ENCODE assay signal across 7 mouse cellular contexts in the genomic region with DNA sequence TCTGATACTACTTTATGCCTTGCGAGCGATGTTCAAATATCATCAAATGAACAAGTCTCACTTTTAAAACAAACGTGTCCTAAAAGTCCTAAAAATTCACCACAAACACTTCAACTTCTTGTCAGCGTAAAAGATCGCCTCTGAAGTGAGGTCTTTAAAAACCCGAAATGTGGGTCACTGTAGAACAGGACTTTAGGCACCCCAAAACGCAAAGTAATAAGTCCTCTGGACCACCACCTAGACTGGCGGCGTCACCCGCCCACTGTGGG.
DNase-seq lines count a peak whose midpoint lies in the region; ATAC-seq and TF ChIP-seq lines count a peak whose summit lies in the region.

No protein-coding gene starts in this region.

- no peak for TF ChIP-seq EP300 in lung, postnatal 0 days (IDR thresholded peaks at IDR 0.05)

- no peak for DNase-seq in lung, postnatal 0 days (ENCODE audit: low spot score)
- DNase-seq in lung, postnatal 4 days, result no peak
- no peak for DNase-seq in gastrocnemius, postnatal 25 days

- H3K36me3 ChIP-seq in lung, postnatal 0 days (ENCODE audit: insufficient read depth, low read length), result no peaks in the 10 kb centered on the region
- H3K36me3 ChIP-seq in forebrain, embryonic 15.5 days, result no peaks in the 10 kb centered on the region
- no peaks in the 10 kb centered on the region for H3K36me3 ChIP-seq in limb, embryonic 15.5 days
- no peaks in the 10 kb centered on the region for H3K36me3 ChIP-seq in stomach, embryonic 16.5 days (ENCODE audit: control insufficient read depth, insufficient read depth, low read length)

- H3K27ac ChIP-seq in lung, postnatal 0 days (ENCODE audit: low read length), result peak overlapping the region; percentile 99
- peak overlapping the region; percentile 99 for H3K27ac ChIP-seq in forebrain, embryonic 15.5 days (replicated peaks)
- H3K27ac ChIP-seq in limb, embryonic 15.5 days, result peak overlapping the region; percentile 100
- peak overlapping the region; percentile 100 for H3K27ac ChIP-seq in stomach, embryonic 16.5 days (ENCODE audit: low read length)

- WGBS in lung, postnatal 0 days, result under 1% methylated on average over 10 of the region's 10 CpGs
- 2% methylated on average over 10 of the region's 10 CpGs for WGBS in forebrain, embryonic 15.5 days
- WGBS in limb, embryonic 15.5 days, result under 1% methylated on average over 10 of the region's 10 CpGs
- WGBS in stomach, embryonic 16.5 days, result under 1% methylated on average over 10 of the region's 10 CpGs

- ATAC-seq in lung, postnatal 0 days, result no peak
- no peak for ATAC-seq in forebrain, embryonic 15.5 days (replicated peaks)
- no peak for ATAC-seq in limb, embryonic 15.5 days (ENCODE audit: insufficient number of reproducible peaks, low FRiP score, low TSS enrichment, low read depth)
- no peak for ATAC-seq in stomach, embryonic 16.5 days (ENCODE audit: insufficient read depth, low FRiP score)
- ATAC-seq in granulocyte monocyte progenitor cell, adult 5-6 weeks (replicated peaks; ENCODE audit: poor library complexity, severe bottlenecking), result no peak

- peak overlapping the region; percentile 81 for H3K4me3 ChIP-seq in lung, postnatal 0 days (ENCODE audit: low read depth, low read length)
- H3K4me3 ChIP-seq in forebrain, embryonic 15.5 days, result peak overlapping the region; percentile 75
- H3K4me3 ChIP-seq in limb, embryonic 15.5 days, result peak overlapping the region; percentile 93
- peak overlapping the region; percentile 98 for H3K4me3 ChIP-seq in stomach, embryonic 16.5 days (replicated peaks; ENCODE audit: low read length)

- H3K4me2 ChIP-seq in lung, postnatal 0 days (replicated peaks; ENCODE audit: low read depth, low read length), result peak overlapping the region; percentile 89
- peak overlapping the region; percentile 82 for H3K4me2 ChIP-seq in forebrain, embryonic 15.5 days (replicated peaks)
- H3K4me2 ChIP-seq in limb, embryonic 15.5 days, result peak overlapping the region; percentile 87
- H3K4me2 ChIP-seq in stomach, embryonic 16.5 days (ENCODE audit: low read depth, low read length), result peak overlapping the region; percentile 95

- H3K4me1 ChIP-seq in lung, postnatal 0 days (ENCODE audit: insufficient read depth, low read depth, low read length), result peaks cover 15% of the 10 kb centered on the region; the same call in 1 of the 2 replicates
- H3K4me1 ChIP-seq in forebrain, embryonic 15.5 days, result peaks cover 3% of the 10 kb centered on the region; the same call in 1 of the 2 replicates
- peaks cover 29% of the 10 kb centered on the region for H3K4me1 ChIP-seq in limb, embryonic 15.5 days
- H3K4me1 ChIP-seq in stomach, embryonic 16.5 days (ENCODE audit: control insufficient read depth, insufficient read depth, low read length), result peaks cover 31% of the 10 kb centered on the region

- no peaks in the 10 kb centered on the region for H3K27me3 ChIP-seq in lung, postnatal 0 days (replicated peaks; ENCODE audit: insufficient read depth, low read length)
- H3K27me3 ChIP-seq in forebrain, embryonic 15.5 days, result no peaks in the 10 kb centered on the region
- no peaks in the 10 kb centered on the region for H3K27me3 ChIP-seq in limb, embryonic 15.5 days
- H3K27me3 ChIP-seq in stomach, embryonic 16.5 days (ENCODE audit: control insufficient read depth, insufficient read depth, low read length), result no peaks in the 10 kb centered on the region

- H3K9me3 ChIP-seq in lung, postnatal 0 days (ENCODE audit: low read length), result no peaks in the 10 kb centered on the region
- H3K9me3 ChIP-seq in forebrain, embryonic 15.5 days, result no peaks in the 10 kb centered on the region
- no peaks in the 10 kb centered on the region for H3K9me3 ChIP-seq in limb, embryonic 15.5 days
- H3K9me3 ChIP-seq in stomach, embryonic 16.5 days (replicated peaks; ENCODE audit: control insufficient read depth, low read length), result no peaks in the 10 kb centered on the region

- TF ChIP-seq CTCF in lung, postnatal 0 days (IDR thresholded peaks at IDR 0.05), result no peak; the same call in 1 of the 2 replicates

- H3K9ac ChIP-seq in lung, postnatal 0 days (replicated peaks; ENCODE audit: low read depth), result peak overlapping the region; percentile 93
- H3K9ac ChIP-seq in forebrain, embryonic 15.5 days (replicated peaks), result peak overlapping the region; percentile 95
- H3K9ac ChIP-seq in limb, embryonic 15.5 days, result peak overlapping the region; percentile 100
- H3K9ac ChIP-seq in stomach, embryonic 16.5 days (ENCODE audit: low read length), result peak overlapping the region; percentile 100
